Mouse (Mus musculus) adrenal gland, adult 8-10 months (tissue): ENCODE results near the gene Osbpl8. TPM values are rescaled to one million over a fixed set of nuclear protein-coding genes. Genes with fewer than 3 reads are reported as not detected.
A peak's percentile ranks its signal among the peaks of the same experiment; 100 is the strongest.

Experiments
- DNase-seq: peaks from one replicate; pipeline ENCODE4 v3.0.0; 2022
- total RNA-seq, 4 experiments: library from RNA; stranded (reverse); gene quantifications; 2 replicates each; pipeline ENCODE4 v1.2.4; 2022

Gene Osbpl8
- total RNA-seq, 4 experiments from 2014 or later = 25.7 to 38.0 (median 33.1) TPM

- DNase-seq = no peak
These were observed 70.7 kb downstream of the Osbpl8 start for GRCm38 (mm10) chr10:111235289-111235570.

GRCm38 (mm10) chr10:111237434-111237833 is 72.9 kb downstream of the Osbpl8 start:
- DNase-seq = no peak

- DNase-seq = no peak
These were observed 78.1 kb downstream of the Osbpl8 start for GRCm38 (mm10) chr10:111242677-111243076.

GRCm38 (mm10) chr10:111247609-111248008 is 83.1 kb downstream of the Osbpl8 start:
- DNase-seq = no peak

- no peak for DNase-seq
These were observed 83.6 kb downstream of the Osbpl8 start for GRCm38 (mm10) chr10:111248177-111248576.

GRCm38 (mm10) chr10:111250192-111250591 is 85.6 kb downstream of the Osbpl8 start:
- DNase-seq = no peak

GRCm38 (mm10) chr10:111251666-111252065 is 87.1 kb downstream of the Osbpl8 start:
- no peak for DNase-seq

- DNase-seq = no peak
These were observed 90.7 kb downstream of the Osbpl8 start for GRCm38 (mm10) chr10:111255228-111255627.

GRCm38 (mm10) chr10:111256156-111256555 is 91.6 kb downstream of the Osbpl8 start:
- no peak for DNase-seq

- no peak for DNase-seq
These were observed 92.8 kb downstream of the Osbpl8 start for GRCm38 (mm10) chr10:111257358-111257757.

- no peak for DNase-seq
These were observed 93.7 kb downstream of the Osbpl8 start for GRCm38 (mm10) chr10:111258256-111258655.

- no peak for DNase-seq
These were observed 107.1 kb downstream of the Osbpl8 start for GRCm38 (mm10) chr10:111271687-111272086.

- DNase-seq = no peak
These were observed 108.4 kb downstream of the Osbpl8 start for GRCm38 (mm10) chr10:111272905-111273304.

- no peak for DNase-seq
These were observed 109.0 kb downstream of the Osbpl8 start for GRCm38 (mm10) chr10:111273463-111274088.

- DNase-seq = no peak
These were observed 111.3 kb downstream of the Osbpl8 start for GRCm38 (mm10) chr10:111275822-111276221.

- no peak for DNase-seq
These were observed 133.1 kb downstream of the Osbpl8 start for GRCm38 (mm10) chr10:111297631-111298030.

GRCm38 (mm10) chr10:111298140-111299098 is 133.9 kb downstream of the Osbpl8 start, which contains the start of gene Bbs10:
Bbs10 (plus strand) TSS chr10:111298679.
- peak; percentile 93 for DNase-seq

- DNase-seq = no peak
These were observed 135.0 kb downstream of the Osbpl8 start for GRCm38 (mm10) chr10:111299591-111299990.

GRCm38 (mm10) chr10:111301041-111301440 is 136.5 kb downstream of the Osbpl8 start:
- no peak for DNase-seq

- no peak for DNase-seq
These were observed 137.9 kb downstream of the Osbpl8 start for GRCm38 (mm10) chr10:111302486-111302885.

GRCm38 (mm10) chr10:111308850-111309501 is 144.4 kb downstream of the Osbpl8 start:
- DNase-seq = no peak

- no peak for DNase-seq
These were observed 148.7 kb downstream of the Osbpl8 start for GRCm38 (mm10) chr10:111313282-111313681.
